Mouse (Mus musculus) lung, adult 2 months (tissue): ENCODE results near the gene Clint1.

Experiments
- CTCF ChIP-seq: fragments of 200-500 bp; IDR thresholded peaks from 2 replicates; pipeline ENCODE4 v1.5.1; 2011; ENCODE audit warnings: mild to moderate bottlenecking, low read length, control low read depth; ENCODE audit not compliant: insufficient read depth
- POLR2A ChIP-seq: fragments of 200-500 bp; IDR thresholded peaks from 2 replicates; pipeline ENCODE4 v1.6.1; 2011; ENCODE audit warnings: low read depth, mild to moderate bottlenecking, control low read depth, low read length, borderline replicate concordance; ENCODE audit errors: extremely low read depth

DNA sequence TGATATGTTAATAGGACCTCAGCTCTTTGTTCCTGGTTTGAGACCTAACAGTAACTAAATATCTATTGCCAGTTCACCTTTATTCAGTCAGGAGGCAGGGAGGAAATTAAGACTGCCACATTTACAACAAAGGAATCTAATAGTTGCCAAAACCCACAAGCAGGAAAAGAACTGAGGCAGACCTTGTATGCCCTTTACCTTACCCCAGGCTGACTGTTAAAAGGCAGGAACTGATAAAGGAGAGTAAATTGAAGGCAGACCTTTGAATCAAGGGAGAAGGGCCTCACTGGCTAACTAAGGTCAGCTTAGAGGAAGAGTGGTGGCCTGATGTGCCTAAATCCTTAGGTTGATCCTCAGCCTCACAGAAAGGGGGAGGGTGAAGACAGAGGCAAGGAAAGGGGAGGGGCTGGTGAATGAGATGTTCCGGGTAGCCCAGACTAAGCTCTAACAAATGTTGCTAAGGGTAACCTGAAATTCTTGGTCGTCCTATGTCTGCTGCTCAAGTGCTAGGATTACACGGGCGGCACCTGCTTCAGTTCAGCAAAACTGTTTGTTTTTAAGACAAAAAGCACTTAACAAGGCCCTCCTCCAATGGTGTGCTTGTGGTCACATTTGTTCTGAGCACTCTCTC is 16.1 kb upstream of the Clint1 start:
- TF ChIP-seq CTCF, result no peak
- no peak for TF ChIP-seq POLR2A
